Mouse (Mus musculus) cortical plate, adult 2 months (tissue): ENCODE results near the gene Pfdn5.

ENCODE experiments used
- CTCF ChIP-seq: fragments of 200-500 bp; IDR thresholded peaks from 2 replicates; pipeline ENCODE4 v1.5.1; 2011; ENCODE audit warnings: mild to moderate bottlenecking, control low read depth, low read length; ENCODE audit not compliant: insufficient read depth; ENCODE audit errors: extremely low read depth
- POLR2A ChIP-seq: fragments of 200-500 bp; IDR thresholded peaks from 2 replicates; pipeline ENCODE4 v1.6.1; 2011; ENCODE audit warnings: mild to moderate bottlenecking, low read length, control low read depth; ENCODE audit not compliant: insufficient read depth; ENCODE audit errors: extremely low read depth

GRCm38 (mm10) chr15:102278726-102279091 lies 47.2 kb upstream of the Pfdn5 start:
- TF ChIP-seq CTCF: no peak
- no peak for TF ChIP-seq POLR2A
